Mouse (Mus musculus) left cerebral cortex, adult 2 months (tissue): ENCODE data around the gene Adgrf1. TPM values are rescaled to one million over a fixed set of nuclear protein-coding genes. Genes with fewer than 3 reads are reported as not detected.

Source experiments
- DNase-seq, 2 experiments: peaks; one replicate each; pipeline ENCODE4 v3.0.0; 2021 to 2022; ENCODE audit warnings: low spot score in 2 of 2, mixed read lengths in 1 of 2; ENCODE audit errors: extremely low spot score in 1 of 2
- H3K27ac ChIP-seq: fragments of 200-600 bp; 2 replicates; pipeline ENCODE4 v1.8.1; 2022
- H3K4me3 ChIP-seq: fragments of 200-600 bp; 2 replicates; pipeline ENCODE4 v1.8.1; 2022
- CTCF ChIP-seq: fragments of 200-600 bp; IDR thresholded peaks from 2 replicates; pipeline ENCODE4 v1.8.1; 2022; ENCODE audit warnings: antibody characterized with exemption, mild to moderate bottlenecking, moderate library complexity
- intact Hi-C: fragments of 180-260 bp; cut with DNase I; formaldehyde crosslinking; loops from one replicate; pipeline ENCODE4 v1.15.1; 2025
- total RNA-seq, 2 experiments: library from RNA; stranded (reverse); gene quantifications; 2 replicates each; pipeline ENCODE4 v1.2.3; 2021

The Adgrf1 gene
- total RNA-seq, 2 experiments from 2014 or later: not detected

- intact Hi-C loops: no loop called here
- TF ChIP-seq CTCF: no peak
Measured at GRCm38 (mm10) chr17:43276220-43276619, 6.1 kb downstream of the Adgrf1 start.

GRCm38 (mm10) chr17:43277223-43277622 lies 7.1 kb downstream of the Adgrf1 start:
- no peak for TF ChIP-seq CTCF
- intact Hi-C loops: no loop called here
- H3K27ac ChIP-seq: no peak overlapping the region
- H3K4me3 ChIP-seq: no peak overlapping the region
- DNase-seq: no peak

More at GRCm38 (mm10) chr17:43276220-43276619, 6.1 kb downstream of the Adgrf1 start:
- DNase-seq: no peak
- H3K27ac ChIP-seq: no peak overlapping the region
- H3K4me3 ChIP-seq: no peak overlapping the region

- no peak for TF ChIP-seq CTCF
- no peak for DNase-seq
- H3K27ac ChIP-seq: no peak overlapping the region
- intact Hi-C loops: no loop called here
- no peak overlapping the region for H3K4me3 ChIP-seq
Measured at GRCm38 (mm10) chr17:43279671-43280070, 9.5 kb downstream of the Adgrf1 start.

- no peak for DNase-seq
- Histone ChIP-seq H3K27ac (no peak overlapping the region), H3K4me3 (no peak overlapping the region)
- intact Hi-C loops: no loop called here
- TF ChIP-seq CTCF: no peak
Measured at GRCm38 (mm10) chr17:43282353-43282752, 12.2 kb downstream of the Adgrf1 start.

GRCm38 (mm10) chr17:43282828-43283227 lies 12.7 kb downstream of the Adgrf1 start:
- H3K27ac ChIP-seq: no peak overlapping the region
- TF ChIP-seq CTCF: no peak
- DNase-seq: no peak
- intact Hi-C loops: no loop called here
- H3K4me3 ChIP-seq: no peak overlapping the region

- Histone ChIP-seq H3K27ac (no peak overlapping the region), H3K4me3 (no peak overlapping the region)
- TF ChIP-seq CTCF: no peak
- no peak for DNase-seq
- intact Hi-C loops: no loop called here
Measured at GRCm38 (mm10) chr17:43299515-43299914, 29.4 kb downstream of the Adgrf1 start.

- DNase-seq: no peak
- H3K4me3 ChIP-seq: no peak overlapping the region
- H3K27ac ChIP-seq: no peak overlapping the region
- intact Hi-C loops: loop anchor here (2.0 kb wide), 1 partner anchor 133 kb away; no protein-coding TSS in a partner anchor
- TF ChIP-seq CTCF: no peak
Measured at GRCm38 (mm10) chr17:43325986-43326671, 56.0 kb downstream of the Adgrf1 start.

GRCm38 (mm10) chr17:43326726-43327700 lies 56.9 kb downstream of the Adgrf1 start:
- H3K27ac ChIP-seq: no peak overlapping the region

GRCm38 (mm10) chr17:43327810-43328209 lies 57.7 kb downstream of the Adgrf1 start:
- no peak for TF ChIP-seq CTCF
- H3K4me3 ChIP-seq: no peak overlapping the region
- no peak overlapping the region for H3K27ac ChIP-seq
- intact Hi-C loops: loop anchor here (2.0 kb wide), 1 partner anchor 131 kb away; no protein-coding TSS in a partner anchor
- DNase-seq: no peak

More at GRCm38 (mm10) chr17:43326726-43327700, 56.9 kb downstream of the Adgrf1 start:
- intact Hi-C loops: loop anchor here (2.0 kb wide), 1 partner anchor 132 kb away; no protein-coding TSS in a partner anchor
- DNase-seq: peak in 1 of 2 experiments; percentile 10
- H3K4me3 ChIP-seq: peak overlapping the region; percentile 17; the same call in 1 of the 2 replicates
- TF ChIP-seq CTCF: peak; percentile 47

GRCm38 (mm10) chr17:43329216-43329615 lies 59.1 kb downstream of the Adgrf1 start:
- no peak for DNase-seq
- intact Hi-C loops: no loop called here
- H3K27ac ChIP-seq: no peak overlapping the region
- H3K4me3 ChIP-seq: no peak overlapping the region
- TF ChIP-seq CTCF: no peak

- intact Hi-C loops: no loop called here
- DNase-seq: no peak
- no peak overlapping the region for H3K4me3 ChIP-seq
- no peak for TF ChIP-seq CTCF
- H3K27ac ChIP-seq: no peak overlapping the region
Measured at GRCm38 (mm10) chr17:43329761-43330183, 59.6 kb downstream of the Adgrf1 start.

- intact Hi-C loops: no loop called here
- TF ChIP-seq CTCF: no peak
- no peak for DNase-seq
- no peak overlapping the region for H3K27ac ChIP-seq
- H3K4me3 ChIP-seq: no peak overlapping the region
Measured at GRCm38 (mm10) chr17:43332686-43333085, 62.6 kb downstream of the Adgrf1 start.
